Mouse (Mus musculus) CH12.LX (cell line): ENCODE data around the gene Zfp697. TPM values are rescaled to one million over a fixed set of nuclear protein-coding genes. Genes with fewer than 3 reads are reported as not detected.

Experiments
- DNase-seq: peaks from one replicate; pipeline ENCODE4 v3.0.0-alpha.2; 2013; ENCODE audit errors: extremely low read depth
- H3K27ac ChIP-seq: 2 replicates; pipeline ENCODE4 v1.5.1; 2012; ENCODE audit warnings: low read depth, mild to moderate bottlenecking, control low read depth, moderate library complexity; ENCODE audit not compliant: insufficient read depth
- H3K27me3 ChIP-seq: replicated peaks from 2 replicates; pipeline ENCODE3; 2012; ENCODE audit warnings: inconsistent platforms
- H3K36me3 ChIP-seq, 2 experiments: replicated peaks in 1 of 2; 2 replicates each; pipeline versions ENCODE3 to v1.6.1; 2012; ENCODE audit warnings: inconsistent platforms in 1 of 2, low read length in 1 of 2, mild to moderate bottlenecking in 1 of 2, mixed read lengths in 1 of 2, moderate library complexity in 1 of 2; ENCODE audit not compliant: control insufficient read depth in 1 of 2, insufficient read depth in 1 of 2
- H3K4me1 ChIP-seq, 2 experiments: 2 replicates each; pipeline ENCODE4 v1.6.1; 2012; ENCODE audit warnings: inconsistent platforms in 1 of 2, moderate library complexity in 1 of 2; ENCODE audit not compliant: insufficient read depth in 2 of 2, control insufficient read depth in 1 of 2
- H3K4me2 ChIP-seq: 2 replicates; pipeline ENCODE4 v1.6.1; 2012; ENCODE audit warnings: low read depth, mild to moderate bottlenecking, control low read depth; ENCODE audit not compliant: poor library complexity, insufficient read depth, severe bottlenecking
- H3K4me3 ChIP-seq, 3 experiments: fragments of 150-350 bp in 1 of 3; sonication (generic) in 1 of 3; replicated peaks in 1 of 3; 2 replicates each; pipeline versions ENCODE3 to v1.5.1; 2011 to 2012; ENCODE audit warnings: low read depth in 2 of 3, low read length in 2 of 3, mild to moderate bottlenecking in 2 of 3, moderate library complexity in 2 of 3, control low read depth in 1 of 3, improper control_type of control experiment in 1 of 3, inconsistent platforms in 1 of 3, mixed read lengths in 1 of 3; ENCODE audit not compliant: poor library complexity in 1 of 3
- H3K79me2 ChIP-seq: replicated peaks from 2 replicates; pipeline ENCODE4 v1.6.1; 2012; ENCODE audit warnings: mild to moderate bottlenecking, moderate library complexity; ENCODE audit not compliant: control insufficient read depth, poor library complexity, insufficient read depth, severe bottlenecking; ENCODE audit errors: extremely low read depth
- H3K9ac ChIP-seq: 2 replicates; pipeline ENCODE4 v1.6.1; 2012; ENCODE audit warnings: low read depth, mild to moderate bottlenecking, control low read depth, moderate library complexity; ENCODE audit not compliant: insufficient read depth
- H3K9me3 ChIP-seq: replicated peaks from 2 replicates; pipeline ENCODE3; 2012; ENCODE audit warnings: low read length, inconsistent platforms, mixed read lengths
- BHLHE40 ChIP-seq: IDR thresholded peaks from 2 replicates; pipeline ENCODE4 v1.6.1; 2011; ENCODE audit warnings: mild to moderate bottlenecking, low read depth, low read length, improper control_type of control experiment
- CHD1 ChIP-seq: IDR thresholded peaks from 2 replicates; pipeline ENCODE4 v1.6.1; 2012; ENCODE audit warnings: low read depth, low read length, improper control_type of control experiment, inconsistent platforms
- CHD2 ChIP-seq: IDR thresholded peaks from 2 replicates; pipeline ENCODE4 v1.6.1; 2011; ENCODE audit warnings: low read length, improper control_type of control experiment
- ELF1 ChIP-seq: IDR thresholded peaks from 2 replicates; pipeline ENCODE4 v1.6.1; 2014; ENCODE audit warnings: low read depth, mild to moderate bottlenecking, inconsistent platforms, low read length, improper control_type of control experiment
- EP300 ChIP-seq: IDR thresholded peaks from 2 replicates; pipeline ENCODE4 v1.6.1; 2011; ENCODE audit warnings: low read length, improper control_type of control experiment
- ETS1 ChIP-seq: conservative IDR thresholded peaks from 2 replicates; pipeline ENCODE4 v1.6.1; 2012; ENCODE audit warnings: low read depth, mild to moderate bottlenecking, inconsistent platforms, low read length, improper control_type of control experiment, moderate library complexity
- JUN ChIP-seq: IDR thresholded peaks from 2 replicates; pipeline ENCODE4 v1.6.1; 2011; ENCODE audit warnings: low read depth, mild to moderate bottlenecking, low read length, improper control_type of control experiment, moderate library complexity; ENCODE audit not compliant: insufficient read depth
- JUND ChIP-seq: conservative IDR thresholded peaks from 2 replicates; pipeline ENCODE4 v1.6.1; 2011; ENCODE audit warnings: low read depth, low read length, improper control_type of control experiment
- KAT2A ChIP-seq: IDR thresholded peaks from 2 replicates; pipeline ENCODE4 v1.6.1; 2012; ENCODE audit warnings: low read length, improper control_type of control experiment, inconsistent platforms; ENCODE audit not compliant: insufficient replicate concordance
- MAFK ChIP-seq: IDR thresholded peaks from 2 replicates; pipeline ENCODE4 v1.6.1; 2011; ENCODE audit warnings: low read length, improper control_type of control experiment; ENCODE audit not compliant: insufficient replicate concordance
- MEF2A ChIP-seq: IDR thresholded peaks from 2 replicates; pipeline ENCODE4 v1.6.1; 2014; ENCODE audit warnings: low read depth, mild to moderate bottlenecking, inconsistent platforms, low read length, improper control_type of control experiment, borderline replicate concordance
- MYC ChIP-seq: IDR thresholded peaks from 2 replicates; pipeline ENCODE4 v1.6.1; 2011; ENCODE audit warnings: low read depth, mild to moderate bottlenecking, improper control_type of control experiment, low read length
- NELFE ChIP-seq: IDR thresholded peaks from 2 replicates; pipeline ENCODE4 v1.6.1; 2011; ENCODE audit warnings: low read depth, low read length, improper control_type of control experiment
- NRF1 ChIP-seq: IDR thresholded peaks from 2 replicates; pipeline ENCODE4 v1.6.1; 2014; ENCODE audit warnings: low read depth, mild to moderate bottlenecking, inconsistent platforms, low read length, improper control_type of control experiment, moderate library complexity
- POLR2AphosphoS2 ChIP-seq: IDR thresholded peaks from 2 replicates; pipeline ENCODE4 v1.6.1; 2011; ENCODE audit warnings: low read depth, low read length, improper control_type of control experiment
- RCOR1 ChIP-seq: conservative IDR thresholded peaks from 2 replicates; pipeline ENCODE4 v1.6.1; 2012; ENCODE audit warnings: low read depth, mild to moderate bottlenecking, inconsistent platforms, low read length, improper control_type of control experiment
- SMC3 ChIP-seq: IDR thresholded peaks from 2 replicates; pipeline ENCODE4 v1.6.1; 2011; ENCODE audit warnings: low read depth, low read length, improper control_type of control experiment
- TBP ChIP-seq: conservative IDR thresholded peaks from 2 replicates; pipeline ENCODE4 v1.6.1; 2011; ENCODE audit warnings: low read depth, low read length, improper control_type of control experiment
- TCF12 ChIP-seq: IDR thresholded peaks from 2 replicates; pipeline ENCODE4 v1.6.1; 2014; ENCODE audit warnings: low read depth, mild to moderate bottlenecking, inconsistent platforms, low read length, improper control_type of control experiment
- UBTF ChIP-seq: IDR thresholded peaks from 2 replicates; pipeline ENCODE4 v1.6.1; 2012; ENCODE audit warnings: low read depth, mild to moderate bottlenecking, inconsistent platforms, low read length, improper control_type of control experiment, moderate library complexity
- USF1 ChIP-seq: IDR thresholded peaks from 2 replicates; pipeline ENCODE4 v1.6.1; 2014; ENCODE audit warnings: low read depth, mild to moderate bottlenecking, inconsistent platforms, low read length, improper control_type of control experiment
- ZC3H11A ChIP-seq: IDR thresholded peaks from 2 replicates; pipeline ENCODE4 v1.6.1; 2012; ENCODE audit warnings: low read depth, mild to moderate bottlenecking, inconsistent platforms, low read length, improper control_type of control experiment
- ZKSCAN1 ChIP-seq: IDR thresholded peaks from 2 replicates; pipeline ENCODE4 v1.6.1; 2012; ENCODE audit warnings: low read depth, inconsistent platforms, low read length, improper control_type of control experiment, borderline replicate concordance
- dilution Hi-C: fragments of 300-500 bp; cut with MboI; formaldehyde crosslinking; loops from 2 replicates; pipeline ENCODE4 v1.14.3; 2020; ENCODE audit warnings: low sequenced_read_pairs; ENCODE audit not compliant: extremely low pct_unique_long_range_greater_than_20kb, extremely low pct_ligation_motif_present
- in situ Hi-C: fragments of 300-500 bp; cut with MboI; formaldehyde crosslinking; loops from 3 replicates; pipeline ENCODE4 v1.14.3; 2019; ENCODE audit warnings: low sequenced_read_pairs, low pct_ligation_motif_present, low pct_unique_long_range_greater_than_20kb, mixed read lengths
- polyA plus RNA-seq: library from polyadenylated mRNA; unstranded; fragments of >175 nt; gene quantifications from 2 replicates; pipeline ENCODE4 v1.2.1, GENCODE M21; 2012; ENCODE audit warnings: low read depth; ENCODE audit not compliant: insufficient read length
- total RNA-seq, 2 experiments: library from RNA; depleted of rRNA; stranded (reverse); fragments of 300-350 nt in 1 of 2; fragments of >200 nt in 1 of 2; gene quantifications; 2 replicates each; pipeline ENCODE4 v1.2.3; 2012 to 2014

Gene Zfp697
- total and polyA plus RNA-seq, 3 experiments: not detected

- Histone ChIP-seq H3K36me3 (no peaks in the 10 kb centered on the region), H3K9ac (no peak overlapping the region), H3K4me2 (no peak overlapping the region), H3K4me1 (peaks cover 3 to 25% of the 10 kb centered on the region in 2 experiments), H3K79me2 (no peaks in the 10 kb centered on the region), H3K4me3 (no peak overlapping the region), H3K27me3 (no peaks in the 10 kb centered on the region), H3K27ac (no peak overlapping the region), H3K9me3 (no peaks in the 10 kb centered on the region)
- no peak for DNase-seq
- dilution Hi-C loops (no loop called here), in situ Hi-C loops (no loop called here)
- TF ChIP-seq ZKSCAN1 (no peak), ELF1 (no peak), USF1 (no peak), NRF1 (no peak), ZC3H11A (no peak), BHLHE40 (no peak), ETS1 (no peak), RCOR1 (no peak), MAFK (no peak), NELFE (no peak), UBTF (no peak), MEF2A (no peak), TBP (no peak), CHD2 (no peak), KAT2A (no peak), MYC (no peak), JUND (no peak), POLR2AphosphoS2 (no peak), SMC3 (no peak), EP300 (no peak)
Observed at GRCm38 (mm10) chr3:98416426-98417250, 34.4 kb downstream of the Zfp697 start.

GRCm38 (mm10) chr3:98417328-98417727, 35.1 kb downstream of the Zfp697 start:
- H3K27ac ChIP-seq: no peak overlapping the region
- DNase-seq: no peak
- no peak overlapping the region for H3K4me2 ChIP-seq
- no peaks in the 10 kb centered on the region; the same call in 1 of the 2 replicates for H3K79me2 ChIP-seq
- in situ Hi-C loops: no loop called here
- H3K36me3 ChIP-seq: no peaks in the 10 kb centered on the region
- dilution Hi-C loops: no loop called here
- no peak overlapping the region for H3K4me3 ChIP-seq
- H3K27me3 ChIP-seq: no peaks in the 10 kb centered on the region
- no peaks in the 10 kb centered on the region for H3K9me3 ChIP-seq
- peaks cover 3 to 19% of the 10 kb centered on the region in 2 experiments for H3K4me1 ChIP-seq
- TF ChIP-seq ETS1 (no peak), TCF12 (peak; percentile 21; the same call in 1 of the 2 replicates), CHD1 (no peak), JUN (no peak)
- H3K9ac ChIP-seq: no peak overlapping the region
